Mouse (Mus musculus): ENCODE results near the gene Slc1a3. TPM values are rescaled to one million over a fixed set of nuclear protein-coding genes. Genes with fewer than 3 reads are reported as not detected.
A peak's percentile ranks its signal among the peaks of the same experiment; 100 is the strongest.

The Slc1a3 gene
- total and polyA plus RNA-seq, 3 experiments = 4.5 to 12.6 (median 6.5) TPM

DNA sequence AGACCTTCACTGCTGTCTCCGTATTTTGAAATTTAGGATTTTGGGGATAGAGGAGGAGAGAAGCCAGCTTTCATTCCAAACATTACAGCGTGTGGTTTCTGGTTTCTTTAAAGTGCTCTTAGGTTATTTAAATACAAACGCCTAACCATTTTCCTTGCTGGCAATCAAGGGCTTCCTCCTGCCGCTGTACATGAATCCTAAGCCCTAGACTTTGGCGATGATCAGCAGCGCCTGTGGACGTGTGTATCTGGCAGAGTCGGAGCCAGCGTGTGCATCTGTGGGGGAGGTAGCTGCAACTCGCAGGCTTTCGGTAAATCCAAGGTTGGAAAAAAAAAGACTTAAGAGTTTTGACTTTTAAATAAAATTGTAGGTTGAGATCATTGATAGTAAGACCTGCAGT, 986 bp downstream of the Slc1a3 start:
- Histone ChIP-seq H3K79me2 (replicated peaks; ENCODE audit: control insufficient read depth, extremely low read depth, insufficient read depth, poor library complexity, severe bottlenecking) (peaks cover 4% of the 10 kb centered on the region; the same call in 1 of the 2 replicates), H3K9me3 (replicated peaks; ENCODE audit: low read length) (no peaks in the 10 kb centered on the region), H3K4me2 (ENCODE audit: insufficient read depth, low read depth, poor library complexity, severe bottlenecking) (peak overlapping the region; percentile 70), H3K9ac (ENCODE audit: insufficient read depth, low read depth) (peak overlapping the region; percentile 81; the same call in 1 of the 2 replicates), H3K4me3 (replicated peaks in 1 of 3; ENCODE audit: low read depth in 2 of 3, low read length in 2 of 3, poor library complexity in 1 of 3) (peak overlapping the region in 2 of 3 experiments; percentile 48 to 53), H3K27me3 (replicated peaks) (no peaks in the 10 kb centered on the region), H3K4me1 (ENCODE audit: control insufficient read depth in 1 of 2, insufficient read depth in 2 of 2) (peaks cover 13 to 29% of the 10 kb centered on the region in 2 experiments), H3K36me3 (replicated peaks in 1 of 2; ENCODE audit: control insufficient read depth in 1 of 2, insufficient read depth in 1 of 2, low read length in 1 of 2) (peaks cover 0 to 8% of the 10 kb centered on the region in 2 experiments), H3K27ac (ENCODE audit: insufficient read depth, low read depth) (no peak overlapping the region)
- no peak for TF ChIP-seq PAX5 (IDR thresholded peaks at IDR 0.05; ENCODE audit: low read length)
- no peak for TF ChIP-seq SIN3A (IDR thresholded peaks at IDR 0.05; ENCODE audit: low read length)
- TF ChIP-seq CTCF (conservative IDR thresholded peaks at IDR 0.05 in 1 of 2, IDR thresholded peaks at IDR 0.05 in 1 of 2; ENCODE audit: low read depth in 2 of 2, low read length in 2 of 2) = no peak
- TF ChIP-seq ZNF384 (IDR thresholded peaks at IDR 0.05; ENCODE audit: low read depth, low read length) = no peak
- TF ChIP-seq E2F4 (IDR thresholded peaks at IDR 0.05; ENCODE audit: insufficient replicate concordance, low read depth, low read length) = no peak
- TF ChIP-seq BHLHE40 (IDR thresholded peaks at IDR 0.05; ENCODE audit: low read depth, low read length) = no peak
- TF ChIP-seq CHD2 (IDR thresholded peaks at IDR 0.05; ENCODE audit: low read length) = no peak
- TF ChIP-seq GABPA (IDR thresholded peaks at IDR 0.05; ENCODE audit: insufficient replicate concordance, low read depth, low read length) = no peak
- TF ChIP-seq NRF1 (IDR thresholded peaks at IDR 0.05; ENCODE audit: low read depth, low read length) = no peak
- no peak for TF ChIP-seq MAX (IDR thresholded peaks at IDR 0.05; ENCODE audit: low read length)
- no peak for TF ChIP-seq CHD1 (IDR thresholded peaks at IDR 0.05; ENCODE audit: low read depth, low read length)
- TF ChIP-seq MEF2A (IDR thresholded peaks at IDR 0.05; ENCODE audit: borderline replicate concordance, low read depth, low read length) = no peak
- no peak for TF ChIP-seq SMC3 (IDR thresholded peaks at IDR 0.05; ENCODE audit: low read depth, low read length)
- TF ChIP-seq NELFE (IDR thresholded peaks at IDR 0.05; ENCODE audit: low read depth, low read length) = no peak
- no peak for TF ChIP-seq MAZ (IDR thresholded peaks at IDR 0.05; ENCODE audit: low read depth, low read length)
- dilution Hi-C loops (cut with MboI; ENCODE audit: extremely low pct_ligation_motif_present, extremely low pct_unique_long_range_greater_than_20kb, low sequenced_read_pairs) = no loop called here
- in situ Hi-C loops (cut with MboI; ENCODE audit: low pct_ligation_motif_present, low pct_unique_long_range_greater_than_20kb, low sequenced_read_pairs) = no loop called here
- no peak for DNase-seq (ENCODE audit: extremely low read depth)

DNA sequence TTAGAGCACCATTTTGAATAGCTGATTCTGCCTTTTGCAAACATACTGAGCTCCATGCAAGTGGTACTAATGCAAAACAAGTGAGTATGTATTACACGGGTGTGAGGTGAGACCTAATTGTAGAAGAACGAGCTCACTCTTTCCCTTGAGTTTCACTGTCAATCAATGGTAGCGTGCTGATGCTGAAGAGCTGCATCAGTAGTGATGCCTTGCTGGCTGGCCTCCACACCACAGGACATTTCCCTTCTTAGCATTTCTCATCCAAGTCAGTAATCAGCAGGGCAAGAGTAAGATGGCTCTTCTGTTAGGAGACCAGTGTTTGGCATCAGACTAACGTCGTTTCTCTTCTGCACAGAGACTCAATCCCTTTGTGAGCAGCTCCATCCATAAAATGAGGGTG, 4.0 kb downstream of the Slc1a3 start:
- H3K27me3 ChIP-seq (replicated peaks) = no peaks in the 10 kb centered on the region
- in situ Hi-C loops (cut with MboI; ENCODE audit: low pct_ligation_motif_present, low pct_unique_long_range_greater_than_20kb, low sequenced_read_pairs) = no loop called here
- no peak overlapping the region for H3K27ac ChIP-seq (ENCODE audit: insufficient read depth, low read depth)
- no peak overlapping the region for H3K9ac ChIP-seq (ENCODE audit: insufficient read depth, low read depth)
- dilution Hi-C loops (cut with MboI; ENCODE audit: extremely low pct_ligation_motif_present, extremely low pct_unique_long_range_greater_than_20kb, low sequenced_read_pairs) = no loop called here
- H3K9me3 ChIP-seq (replicated peaks; ENCODE audit: low read length) = no peaks in the 10 kb centered on the region
- peaks cover 0 to 8% of the 10 kb centered on the region in 2 experiments for H3K36me3 ChIP-seq (replicated peaks in 1 of 2; ENCODE audit: control insufficient read depth in 1 of 2, insufficient read depth in 1 of 2, low read length in 1 of 2)
- peaks cover 2 to 6% of the 10 kb centered on the region in 2 experiments; a peak in 3 of 4 replicates for H3K4me1 ChIP-seq (ENCODE audit: control insufficient read depth in 1 of 2, insufficient read depth in 2 of 2)
- peaks cover 4% of the 10 kb centered on the region; the same call in 1 of the 2 replicates for H3K79me2 ChIP-seq (replicated peaks; ENCODE audit: control insufficient read depth, extremely low read depth, insufficient read depth, poor library complexity, severe bottlenecking)
- H3K4me2 ChIP-seq (ENCODE audit: insufficient read depth, low read depth, poor library complexity, severe bottlenecking) = no peak overlapping the region
- no peak for DNase-seq (ENCODE audit: extremely low read depth)
- no peak overlapping the region for H3K4me3 ChIP-seq (replicated peaks in 1 of 3; ENCODE audit: low read depth in 2 of 3, low read length in 2 of 3, poor library complexity in 1 of 3)
- TF ChIP-seq MAZ (IDR thresholded peaks at IDR 0.05; ENCODE audit: low read depth, low read length) (no peak), MEF2A (IDR thresholded peaks at IDR 0.05; ENCODE audit: borderline replicate concordance, low read depth, low read length) (peak; percentile 53; the same call in 1 of the 2 replicates), JUN (IDR thresholded peaks at IDR 0.05; ENCODE audit: insufficient read depth, low read depth, low read length) (peak; percentile 45; the same call in 1 of the 2 replicates)
